Mouse (Mus musculus) ES-E14 (cell line): Measurements from ENCODE around the gene Hipk4. TPM values are rescaled to one million over a fixed set of nuclear protein-coding genes. Genes with fewer than 3 reads are reported as not detected.

ENCODE experiments used
- DNase-seq: peaks from one replicate; pipeline ENCODE4 v3.0.0-alpha.2; 2013; ENCODE audit warnings: low read depth, low spot score
- H3K27ac ChIP-seq: 2 replicates; pipeline ENCODE4 v1.5.1; 2012; ENCODE audit warnings: low read depth, mild to moderate bottlenecking, low read length, moderate library complexity, mixed read lengths; ENCODE audit not compliant: poor library complexity, insufficient read depth, severe bottlenecking
- H3K36me3 ChIP-seq: 2 replicates; pipeline ENCODE4 v1.6.1; 2012; ENCODE audit warnings: mild to moderate bottlenecking, low read length, moderate library complexity, mixed read lengths; ENCODE audit not compliant: control insufficient read depth, poor library complexity, insufficient read depth, severe bottlenecking
- H3K4me1 ChIP-seq, 2 experiments: fragments of 150-350 bp in 1 of 2; sonication (generic) in 1 of 2; 2 replicates each; pipeline ENCODE4 v1.6.1; 2012; ENCODE audit warnings: low read length in 2 of 2, mild to moderate bottlenecking in 1 of 2, mixed read lengths in 1 of 2; ENCODE audit not compliant: control insufficient read depth in 2 of 2, insufficient read depth in 2 of 2, poor library complexity in 1 of 2
- H3K4me3 ChIP-seq, 2 experiments: fragments of 150-350 bp in 1 of 2; sonication (generic) in 1 of 2; 2 replicates each; pipeline ENCODE4 v1.5.1; 2012; ENCODE audit warnings: low read length in 2 of 2, low read depth in 1 of 2, mild to moderate bottlenecking in 1 of 2, mixed read lengths in 1 of 2; ENCODE audit not compliant: insufficient read depth in 1 of 2, poor library complexity in 1 of 2, severe bottlenecking in 1 of 2
- H3K9ac ChIP-seq: 2 replicates; pipeline ENCODE4 v1.6.1; 2012; ENCODE audit warnings: low read depth, mild to moderate bottlenecking, low read length, mixed read lengths; ENCODE audit not compliant: poor library complexity, insufficient read depth, severe bottlenecking
- H3K9me3 ChIP-seq: fragments of 150-350 bp; sonication (generic); 2 replicates; pipeline ENCODE4 v1.6.1; 2012; ENCODE audit warnings: low read depth, mild to moderate bottlenecking, low read length; ENCODE audit not compliant: control insufficient read depth, insufficient read depth
- CHD2 ChIP-seq: IDR thresholded peaks from 2 replicates; pipeline ENCODE4 v1.6.1; 2014; ENCODE audit warnings: mild to moderate bottlenecking, low read depth, low read length, inconsistent platforms
- HCFC1 ChIP-seq: IDR thresholded peaks from 2 replicates; pipeline ENCODE4 v1.6.1; 2012; ENCODE audit warnings: low read length, inconsistent platforms, borderline replicate concordance; ENCODE audit not compliant: insufficient read depth
- MAFK ChIP-seq: IDR thresholded peaks from 2 replicates; pipeline ENCODE4 v1.6.1; 2014; ENCODE audit warnings: mild to moderate bottlenecking, low read depth, low read length, inconsistent platforms; ENCODE audit not compliant: insufficient read depth
- ZC3H11A ChIP-seq: IDR thresholded peaks from 2 replicates; pipeline ENCODE4 v1.6.1; 2012; ENCODE audit warnings: low read depth, mild to moderate bottlenecking, inconsistent platforms, low read length, borderline replicate concordance
- ZNF384 ChIP-seq: IDR thresholded peaks from 2 replicates; pipeline ENCODE4 v1.6.1; 2012; ENCODE audit warnings: low read depth, low read length, inconsistent platforms
- in situ Hi-C, 2 experiments: fragments of 600-800 bp; cut with MboI; formaldehyde crosslinking; loops; one replicate each; pipeline ENCODE4 v1.15.1; 2025; ENCODE audit warnings: low sequenced_read_pairs in 2 of 2, inconsistent platforms in 1 of 2; ENCODE audit not compliant: unreplicated experiment in 2 of 2
- total RNA-seq: library from RNA; depleted of rRNA; stranded (reverse); fragments of 300-350 nt; gene quantifications from 2 replicates; pipeline ENCODE4 v1.2.3, GENCODE M21; 2012; rRNA removed

The Hipk4 gene
- total RNA-seq, 1 experiment, result 1.7 TPM

GRCm38 (mm10) chr7:27580380-27581174 is 57.5 kb downstream of the Hipk4 start:
- TF ChIP-seq HCFC1 (no peak), CHD2 (no peak), ZNF384 (no peak), ZC3H11A (no peak), MAFK (no peak)
- Histone ChIP-seq H3K36me3 (peaks cover 51% of the 10 kb centered on the region), H3K4me1 (peaks cover 0 to 6% of the 10 kb centered on the region in 2 experiments; a peak in 1 of 4 replicates), H3K27ac (no peak overlapping the region), H3K4me3 (no peak overlapping the region), H3K9ac (no peak overlapping the region), H3K9me3 (no peaks in the 10 kb centered on the region)
- in situ Hi-C loops, result no loop called here
- no peak for DNase-seq

Other genes starting within 250 kb of the Hipk4 start
- gene Ltbp4, start 185.6 kb upstream of the Hipk4 start, total RNA-seq, result 65.8 and 114 TPM in 2 replicates
- 28.8 and 45.5 TPM in 2 replicates for gene Shkbp1, start 167.2 kb upstream of the Hipk4 start, total RNA-seq
- gene Gm20479, start 165.8 kb upstream of the Hipk4 start, total RNA-seq, result 1.4 and 1.5 TPM in 2 replicates
- gene Sptbn4, start 75.6 kb upstream of the Hipk4 start, total RNA-seq, result 9.1 and 18.6 TPM in 2 replicates
- gene Blvrb, start 75.3 kb upstream of the Hipk4 start, total RNA-seq, result 22.0 and 29.6 TPM in 2 replicates
- gene Sertad3, start 49.5 kb upstream of the Hipk4 start, total RNA-seq, result 5.4 and 6.2 TPM in 2 replicates
- gene Sertad1, start 36.4 kb upstream of the Hipk4 start, total RNA-seq, result 13.1 and 25.1 TPM in 2 replicates
- 10.0 TPM in 2 replicates for gene Prx, start 23.9 kb upstream of the Hipk4 start, total RNA-seq
- 77.9 and 128 TPM in 2 replicates for gene Pld3, start 30.0 kb downstream of the Hipk4 start, total RNA-seq
- 12.6 and 15.9 TPM in 2 replicates for gene 2310022A10Rik, start 30.0 kb downstream of the Hipk4 start, total RNA-seq
- 42.2 and 44.8 TPM in 2 replicates for gene Akt2, start 68.3 kb downstream of the Hipk4 start, total RNA-seq
- 0.54 and 0.74 TPM in 2 replicates for gene Ttc9b, start 130.6 kb downstream of the Hipk4 start, total RNA-seq
- 20.2 and 21.6 TPM in 2 replicates for gene Map3k10, start 151.3 kb downstream of the Hipk4 start, total RNA-seq
- gene Zfp607b, start 166.1 kb downstream of the Hipk4 start, total RNA-seq, result 5.3 and 6.6 TPM in 2 replicates
- gene Zfp60, start 208.1 kb downstream of the Hipk4 start, total RNA-seq, result 11.0 and 12.0 TPM in 2 replicates